Mouse (Mus musculus): ENCODE measurements at regions not wholly inside any gene's neighbourhood (a gene's known extent, or its start where the extent isn't known, plus 50 kb on each side); places are given as distances from the start of the nearest gene placed in this dataset.
A peak's percentile ranks its signal among the peaks of the same experiment; 100 is the strongest.

DNA sequence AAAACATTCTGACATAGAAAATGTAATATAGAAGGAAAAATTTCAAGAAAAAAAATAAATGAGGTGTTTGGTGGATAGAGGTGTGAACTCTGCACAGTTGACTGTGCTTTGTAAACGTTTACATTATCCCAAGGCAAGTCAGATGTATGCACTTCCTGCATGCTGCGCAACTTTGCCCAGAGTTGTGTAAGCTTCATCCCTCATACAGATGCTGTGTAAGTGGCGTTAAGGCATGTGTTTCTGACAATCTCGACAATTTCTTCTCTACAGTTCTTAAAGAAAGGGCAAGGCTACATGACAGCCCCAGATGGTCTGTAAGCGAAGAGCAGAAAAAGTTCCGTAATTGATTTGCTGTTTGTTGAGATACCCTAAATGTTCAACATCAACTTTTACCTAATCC is 476.6 kb upstream of the Pitx2 start:
- DNase-seq, result no peak

DNA sequence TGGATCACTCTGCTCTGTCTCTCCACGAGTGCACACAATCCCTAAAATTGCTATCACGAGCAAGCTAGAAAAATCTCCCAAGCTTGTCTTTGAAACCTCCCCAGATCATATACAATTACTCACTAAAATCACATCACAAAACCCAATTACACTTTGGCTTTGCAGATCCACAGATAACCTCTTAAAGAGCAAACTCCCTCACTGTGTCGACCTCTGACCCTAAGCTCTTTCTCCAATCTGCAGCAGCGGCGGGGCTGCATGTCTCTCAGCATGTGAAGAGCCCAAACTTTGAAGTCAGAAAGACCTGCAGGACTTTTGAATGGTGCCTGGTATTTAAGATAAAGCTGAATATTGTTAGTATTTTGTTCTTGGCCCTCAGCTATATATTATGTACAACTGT is 479.4 kb upstream of the Pitx2 start:
- DNase-seq, result no peak

DNA sequence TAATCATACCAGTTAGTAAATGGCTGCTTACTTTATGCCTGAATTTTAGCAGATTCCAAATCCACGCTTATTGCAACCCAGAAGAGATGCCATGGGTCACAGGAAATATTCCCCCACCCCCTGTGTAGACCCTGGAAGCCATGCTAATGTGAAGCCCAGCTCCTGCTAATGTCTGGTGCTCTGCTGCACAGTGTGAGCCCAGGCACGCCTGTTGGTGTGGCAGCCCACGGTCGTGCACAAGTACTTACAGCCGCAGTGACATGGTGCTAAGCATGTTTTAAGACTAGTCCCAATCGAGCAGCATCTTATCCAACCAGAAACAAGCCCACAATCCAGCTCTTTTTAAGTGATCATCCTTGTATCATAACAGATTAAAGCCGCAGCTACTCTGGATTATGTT is 480.5 kb upstream of the Pitx2 start:
- DNase-seq, result no peak

DNA sequence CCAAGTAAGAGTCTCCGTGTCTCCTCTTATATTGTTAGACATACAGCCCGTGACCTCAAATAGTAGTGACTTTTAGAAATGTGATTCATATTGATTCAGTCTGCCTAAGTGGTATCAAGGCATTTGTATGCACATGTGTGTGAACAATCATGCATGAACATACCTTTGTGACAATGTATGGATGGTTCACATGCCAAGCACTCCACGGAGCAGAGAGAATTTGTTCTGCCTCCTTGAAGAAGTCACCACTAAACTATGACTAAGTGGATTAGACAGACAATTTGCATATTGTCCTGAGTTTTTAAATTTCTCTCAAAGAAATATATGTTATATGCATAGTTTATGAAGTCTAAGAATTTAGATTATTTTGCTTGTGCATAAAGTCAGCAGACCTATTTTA is 492.4 kb upstream of the Pitx2 start:
- no peak for DNase-seq

DNA sequence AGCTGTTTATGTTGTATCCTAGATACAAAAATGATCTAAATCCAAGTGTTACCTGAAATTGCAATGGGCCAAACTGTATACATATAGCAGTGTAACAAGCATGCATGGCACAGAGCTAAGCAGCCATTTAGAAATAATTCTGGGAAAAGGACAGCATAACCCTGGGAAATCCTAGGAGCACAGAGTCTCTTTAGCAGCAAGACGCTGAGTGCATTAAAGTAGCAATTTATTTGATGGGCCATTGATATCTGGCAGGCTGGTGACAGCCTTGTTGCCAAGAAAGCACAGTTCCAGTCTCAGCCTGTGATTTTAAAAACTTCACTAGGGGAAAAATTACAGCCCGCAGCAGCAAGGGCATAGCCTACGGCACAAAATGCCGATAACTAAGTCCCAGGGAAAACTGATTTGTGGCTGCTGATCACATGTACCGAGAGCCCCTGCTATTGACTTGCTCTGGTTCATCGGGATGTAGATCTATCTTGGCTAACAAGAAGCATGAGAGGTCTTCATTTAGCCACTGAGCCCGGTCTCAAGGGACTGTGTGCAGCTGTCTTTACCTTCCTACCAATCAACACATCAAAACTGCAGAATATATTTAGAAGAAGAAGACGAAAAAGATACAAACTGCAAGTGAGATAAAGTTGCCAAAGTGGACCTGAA is 531.1 kb upstream of the Pitx2 start:
- no peak for DNase-seq

DNA sequence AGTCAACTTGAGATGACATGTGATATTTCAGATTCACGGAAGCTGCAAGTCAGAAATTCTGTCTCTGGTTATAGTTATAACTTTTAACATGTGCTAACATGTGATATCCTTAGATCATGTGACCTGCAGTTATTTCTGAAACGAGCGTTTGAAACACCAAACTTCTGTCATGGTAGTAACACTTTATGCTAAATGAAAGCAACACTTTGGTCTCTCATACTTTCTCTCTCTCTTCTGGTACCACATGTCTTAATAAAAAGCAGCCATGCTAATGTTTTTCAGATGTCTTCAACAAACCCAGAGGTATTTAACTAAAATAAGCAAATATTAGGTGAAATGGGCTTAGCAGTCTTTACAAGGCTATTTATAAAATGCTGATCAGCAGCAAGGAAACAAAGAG is 534.5 kb upstream of the Pitx2 start:
- no peak for DNase-seq

DNA sequence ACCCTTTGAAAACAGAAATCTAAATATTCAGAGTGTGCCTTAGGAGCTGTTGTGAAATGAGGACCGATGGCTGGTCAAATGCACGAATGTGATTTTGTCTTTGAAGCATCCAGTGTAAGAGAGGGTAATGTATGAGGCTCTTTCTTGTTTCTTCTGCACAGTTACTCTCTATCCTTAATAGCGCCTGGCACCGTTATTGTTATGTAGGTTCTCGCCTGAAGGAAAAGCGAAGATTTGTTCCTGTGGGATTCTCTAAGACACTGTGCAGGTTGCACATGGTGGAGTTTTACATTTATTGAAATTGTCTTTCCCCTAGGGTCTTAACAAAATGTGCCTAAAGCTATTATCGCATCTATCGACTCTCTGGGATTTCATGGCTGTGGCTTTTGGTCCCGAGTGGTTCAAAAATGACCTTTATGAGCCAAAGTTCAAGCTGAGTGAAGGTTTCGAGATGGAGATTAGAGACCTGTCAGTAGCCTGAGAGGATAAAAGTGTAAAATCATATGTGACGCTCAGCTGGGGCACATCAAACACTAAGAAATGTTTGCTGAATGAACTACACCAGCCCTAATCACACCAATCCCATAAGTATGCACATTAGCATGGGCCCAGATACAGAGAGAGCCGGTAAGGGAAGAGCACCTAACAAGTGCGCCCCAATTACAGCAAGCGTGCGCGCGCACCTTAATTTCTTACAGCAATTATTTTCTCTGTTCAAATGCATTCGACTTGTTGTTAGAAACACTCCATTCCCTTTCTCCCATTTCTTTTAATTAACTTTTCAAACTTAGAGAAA is 562.5 kb upstream of the Pitx2 start:
- no peak for DNase-seq

DNA sequence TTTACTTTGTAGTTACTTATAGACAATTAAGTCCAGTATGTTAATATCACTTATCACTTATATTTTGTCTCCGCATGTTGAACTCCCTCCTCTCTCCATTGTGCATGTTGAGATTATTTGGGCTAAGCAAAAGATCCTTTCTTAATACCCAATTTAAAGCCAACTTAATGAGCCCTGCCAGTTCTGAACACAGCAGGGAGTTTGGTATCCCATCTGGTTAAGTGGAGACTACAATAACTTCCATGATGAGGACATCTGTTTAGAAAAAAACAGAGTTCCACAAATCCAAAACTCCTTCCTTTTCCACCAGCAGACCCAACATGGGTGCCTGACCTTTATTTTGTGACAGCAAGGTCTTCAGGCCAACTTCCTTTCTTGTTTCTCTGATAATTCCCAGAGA is 572.0 kb upstream of the Pitx2 start:
- DNase-seq, result no peak

DNA sequence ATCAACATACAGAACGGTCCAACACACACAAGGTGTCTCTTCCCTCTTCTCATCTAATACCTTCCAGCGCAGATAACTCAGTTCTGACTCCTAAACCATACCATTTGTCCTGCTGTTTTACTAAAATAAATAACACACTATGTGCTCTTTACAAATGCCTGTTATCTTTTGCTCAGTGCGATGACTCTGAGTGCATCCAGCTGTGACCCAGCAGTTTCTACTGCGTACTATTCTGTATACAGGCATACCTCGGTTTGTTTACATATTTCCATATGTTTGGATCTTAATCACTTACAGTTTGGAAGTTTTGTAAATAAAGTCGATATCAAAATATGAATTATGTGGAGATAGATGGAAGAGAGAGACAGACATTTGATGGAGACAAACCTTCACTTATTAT is 583.0 kb upstream of the Pitx2 start:
- DNase-seq, result no peak

DNA sequence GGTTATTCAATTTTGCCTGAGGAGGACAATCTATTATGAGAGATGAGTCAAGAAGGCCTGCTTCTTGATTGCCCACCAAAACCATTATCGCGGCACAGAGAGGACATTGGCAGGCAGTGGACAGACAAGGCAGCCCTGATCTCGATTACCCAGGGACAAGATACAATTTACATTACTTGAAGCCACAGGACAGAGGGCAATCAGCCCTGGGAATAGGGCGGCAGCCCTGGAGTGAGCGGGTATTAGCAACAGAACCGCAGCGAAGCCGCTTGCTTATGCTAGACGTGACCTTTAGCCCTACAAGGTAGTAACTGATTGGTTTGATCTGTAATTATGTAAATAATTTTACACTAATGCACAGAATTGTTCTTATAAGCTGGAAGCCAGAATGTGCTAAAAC is 586.0 kb upstream of the Pitx2 start:
- DNase-seq, result no peak

DNA sequence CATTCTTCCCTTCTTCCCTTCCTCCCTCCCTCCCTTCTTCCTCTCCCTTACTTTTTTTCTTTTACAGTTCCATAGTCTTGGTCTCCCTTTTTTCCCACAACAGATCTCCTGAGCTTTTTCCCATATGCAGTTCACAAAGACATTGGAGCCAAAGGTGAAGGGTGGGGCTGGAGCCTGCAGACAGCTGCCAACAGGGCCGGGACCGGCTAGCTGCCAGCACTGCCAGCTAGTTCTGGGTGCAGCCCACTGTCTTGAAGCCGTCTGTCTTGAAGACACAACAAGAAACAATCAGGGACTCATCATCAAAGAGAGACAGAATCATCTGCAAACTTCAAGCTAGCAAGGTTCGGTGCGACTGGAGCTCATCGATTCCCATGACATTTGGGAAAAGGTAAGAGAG is 588.9 kb upstream of the Pitx2 start:
- DNase-seq, result no peak

DNA sequence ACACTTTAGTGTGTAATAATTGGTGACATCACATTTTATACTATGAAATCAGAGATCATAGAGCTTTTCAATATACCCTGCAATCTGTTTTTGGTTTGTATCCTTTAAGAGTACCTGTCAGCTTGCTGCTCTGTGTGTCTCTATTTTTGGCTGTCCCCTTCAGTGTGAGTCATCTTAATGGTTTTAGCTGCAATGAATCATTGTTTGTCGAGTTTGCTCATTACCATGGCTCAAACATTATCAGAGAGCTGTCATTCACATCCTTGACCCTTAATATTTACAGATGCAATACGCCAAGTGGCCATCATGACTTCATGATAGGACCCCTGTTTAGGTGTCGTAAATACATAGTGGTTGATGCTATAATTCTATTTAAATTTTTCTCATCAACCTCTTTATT is 591.0 kb upstream of the Pitx2 start:
- no peak for DNase-seq

DNA sequence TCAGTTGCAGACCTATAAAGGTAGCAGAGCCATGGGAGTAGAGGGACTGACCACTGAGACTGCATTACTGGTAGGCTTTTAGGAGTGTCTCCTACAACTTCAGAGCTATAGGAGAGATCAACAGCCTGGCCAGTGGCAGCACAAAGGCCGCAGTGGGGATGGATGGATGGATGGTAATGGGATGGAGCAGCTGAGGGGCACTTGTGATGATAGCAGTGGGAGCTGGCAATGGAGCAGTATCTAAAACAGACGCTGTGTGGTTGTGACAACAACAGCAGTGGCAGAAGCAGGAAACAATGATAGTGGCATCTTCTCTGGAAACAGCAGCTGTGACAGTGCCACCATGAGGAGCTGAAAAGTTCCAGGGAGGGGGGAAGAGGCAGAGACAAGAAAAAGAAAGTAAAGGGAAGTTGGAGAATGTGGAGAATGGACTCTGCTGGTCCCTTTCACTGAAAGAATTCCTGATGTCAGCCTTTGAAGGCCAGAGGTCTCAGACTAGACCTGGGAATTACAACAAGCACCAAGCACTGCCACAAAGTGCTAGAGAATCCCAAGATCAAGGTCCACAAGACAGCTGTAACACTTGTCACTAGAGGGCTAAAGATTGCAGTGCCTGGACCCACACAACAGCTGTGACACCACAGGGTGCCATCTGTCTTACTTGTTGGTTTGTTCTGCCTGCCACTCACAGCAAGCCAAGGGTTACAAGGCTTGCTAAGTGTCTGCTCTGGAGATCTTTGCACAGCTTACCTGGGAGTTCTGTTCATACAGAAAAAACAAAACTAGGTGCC is 624.1 kb upstream of the Pitx2 start:
- no peak for DNase-seq

DNA sequence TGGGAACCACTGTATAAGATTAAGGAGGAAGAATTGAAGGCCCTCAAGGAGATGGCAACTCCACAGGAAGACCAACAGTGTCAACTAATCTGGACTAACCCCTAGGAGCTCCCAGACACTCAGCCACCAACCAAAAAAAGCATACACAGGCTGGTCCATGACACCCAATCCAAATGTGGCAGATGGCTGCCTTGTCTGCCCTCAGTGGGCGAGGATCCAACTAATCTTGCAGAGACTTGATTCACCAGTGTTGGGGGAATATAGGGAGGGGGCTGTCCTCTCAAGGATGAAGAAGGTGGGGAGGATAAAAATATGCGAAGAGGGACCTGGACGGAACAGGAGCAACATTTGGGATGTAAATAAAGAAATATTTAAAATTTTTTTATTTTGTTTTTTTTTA is 629.1 kb upstream of the Pitx2 start:
- DNase-seq, result no peak

DNA sequence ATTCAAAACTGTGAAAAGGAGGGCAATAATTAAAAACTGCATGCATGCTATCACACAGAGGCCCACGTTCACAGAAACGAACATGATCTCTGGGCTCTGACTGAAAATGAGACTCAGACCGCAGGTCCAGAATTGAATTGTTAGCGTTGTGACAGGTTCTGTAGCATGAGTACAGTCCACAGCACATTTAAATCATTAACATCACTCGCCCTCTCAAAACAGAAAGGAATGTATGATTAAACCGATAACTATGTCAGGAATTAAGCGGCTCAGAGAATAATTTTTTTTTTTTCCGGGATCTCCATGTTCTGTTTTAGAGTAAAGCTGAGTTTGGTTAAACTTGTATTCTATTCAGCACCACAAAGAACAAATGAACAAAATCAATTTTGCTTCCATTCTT is 634.3 kb upstream of the Pitx2 start:
- DNase-seq, result no peak

DNA sequence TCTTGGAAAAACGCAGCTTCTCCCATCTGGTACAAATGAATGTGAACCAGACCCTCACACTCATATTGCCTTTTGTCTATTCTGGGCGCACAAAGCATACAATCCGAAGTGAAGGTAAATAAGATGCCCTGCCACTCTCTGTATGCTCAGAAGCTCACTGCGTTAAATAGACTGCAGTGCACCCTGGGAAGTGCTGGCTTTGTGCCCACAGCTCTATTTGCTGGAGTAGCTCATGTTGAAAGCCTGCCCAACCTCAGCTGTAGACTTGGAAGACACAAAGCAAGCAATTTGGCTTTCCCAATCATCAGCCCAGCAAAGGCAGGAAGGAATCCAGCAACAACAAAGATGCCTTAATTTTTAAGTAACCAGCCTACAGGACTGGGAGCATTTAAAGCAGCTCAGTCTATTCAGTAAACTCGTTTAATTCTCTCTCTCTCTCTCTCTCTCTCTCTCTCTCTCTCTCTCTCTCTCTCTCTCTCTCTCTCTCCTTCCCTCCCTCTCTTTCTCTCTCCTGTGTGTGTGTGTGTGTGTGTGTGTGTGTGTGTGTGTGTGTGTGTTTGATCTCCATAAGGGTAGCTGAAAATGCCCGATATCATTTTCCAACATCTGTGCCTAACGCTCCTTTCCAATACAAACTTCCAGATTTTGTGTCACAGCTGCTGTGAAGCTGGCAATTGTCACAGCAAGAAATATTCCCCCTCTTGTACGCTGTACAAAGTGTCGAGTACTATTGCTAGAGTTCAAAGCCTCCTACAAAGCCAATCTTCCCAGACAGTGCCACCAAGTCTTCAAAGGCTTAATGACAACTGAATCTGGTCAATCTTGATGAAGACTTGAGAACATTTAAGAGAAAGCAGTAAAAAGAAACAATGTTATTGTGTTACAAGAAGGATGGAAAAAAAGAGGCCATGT is 650.5 kb upstream of the Fam241a start:
- no peak for DNase-seq

DNA sequence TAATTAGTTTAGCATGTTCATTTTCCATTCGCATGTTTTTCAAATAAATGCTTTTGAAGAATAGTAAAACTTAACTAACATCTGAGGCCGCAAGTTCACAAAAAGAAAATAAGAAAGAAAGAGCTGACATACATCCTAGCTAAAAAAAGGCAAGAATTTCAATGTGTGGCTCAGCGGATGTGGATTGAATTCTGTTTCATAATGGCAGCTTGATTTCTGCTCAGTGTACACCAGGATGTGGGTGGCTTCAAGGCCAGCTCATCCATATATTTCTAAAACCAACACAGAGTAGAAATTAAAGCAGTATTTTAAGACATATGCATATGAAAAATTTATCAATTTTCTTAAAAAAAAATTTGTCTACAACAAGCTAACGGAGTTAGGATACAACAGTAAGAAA is 629.3 kb upstream of the Fam241a start:
- no peak for DNase-seq

DNA sequence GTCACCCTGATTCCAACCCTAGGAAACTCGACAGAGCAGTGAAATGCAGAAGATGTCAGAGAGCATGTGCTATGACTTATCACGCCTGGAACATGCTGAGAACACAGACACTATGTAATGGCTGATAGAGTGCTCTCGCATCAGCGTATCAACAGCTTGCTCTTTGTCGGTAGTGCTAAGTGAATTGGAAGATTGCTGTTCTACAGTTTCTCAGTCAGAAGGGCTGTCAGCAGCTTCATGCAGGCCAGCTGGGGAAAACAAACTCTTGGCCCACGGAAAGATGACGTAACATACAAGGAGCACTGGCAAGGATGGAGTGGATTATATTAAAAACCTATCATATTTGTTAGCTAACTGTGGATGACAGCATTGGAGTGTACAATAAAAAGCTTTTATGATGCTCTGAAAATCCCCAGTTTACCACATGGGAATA is 624.6 kb upstream of the Fam241a start:
- DNase-seq, result peak in 1 of 2 experiments; percentile 26

DNA sequence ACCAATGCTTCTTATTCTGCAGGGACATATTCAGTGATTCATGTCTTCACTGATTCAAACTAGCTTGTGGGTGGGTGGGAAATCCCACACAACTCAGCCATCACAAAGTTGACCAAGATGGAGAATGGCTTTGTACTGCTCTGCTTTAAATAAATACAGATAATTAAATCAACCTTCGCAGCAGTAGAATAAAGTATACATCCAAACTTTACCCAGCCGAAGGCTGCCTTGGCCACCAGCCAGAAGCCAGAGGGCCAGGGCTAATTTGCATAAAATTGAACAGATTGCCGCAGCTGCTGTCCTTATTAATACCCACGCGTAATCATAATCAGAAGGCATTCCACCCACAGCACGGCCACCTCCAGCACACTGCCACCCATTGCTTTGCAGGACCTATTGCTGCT is 623.8 kb upstream of the Fam241a start:
- no peak for DNase-seq

DNA sequence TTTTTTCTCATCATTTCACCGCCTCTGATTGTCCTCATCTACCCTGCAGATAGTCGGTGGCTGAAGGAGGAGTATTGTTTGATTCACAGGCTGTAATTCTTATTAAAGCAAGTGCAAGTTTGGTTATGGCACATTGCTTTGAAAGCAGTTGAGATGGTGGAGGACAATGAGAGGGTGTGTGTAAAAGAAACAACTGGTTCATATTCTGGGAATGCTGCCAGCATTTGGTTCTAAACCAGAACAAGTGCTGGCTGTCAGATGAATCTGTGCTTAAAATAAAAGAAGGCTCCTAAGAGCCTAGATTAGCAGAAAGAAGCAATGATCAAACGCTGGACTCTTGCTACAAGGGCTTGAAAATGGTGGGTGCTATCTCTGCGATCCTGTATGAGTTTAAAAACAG is 622.7 kb upstream of the Fam241a start:
- no peak for DNase-seq

DNA sequence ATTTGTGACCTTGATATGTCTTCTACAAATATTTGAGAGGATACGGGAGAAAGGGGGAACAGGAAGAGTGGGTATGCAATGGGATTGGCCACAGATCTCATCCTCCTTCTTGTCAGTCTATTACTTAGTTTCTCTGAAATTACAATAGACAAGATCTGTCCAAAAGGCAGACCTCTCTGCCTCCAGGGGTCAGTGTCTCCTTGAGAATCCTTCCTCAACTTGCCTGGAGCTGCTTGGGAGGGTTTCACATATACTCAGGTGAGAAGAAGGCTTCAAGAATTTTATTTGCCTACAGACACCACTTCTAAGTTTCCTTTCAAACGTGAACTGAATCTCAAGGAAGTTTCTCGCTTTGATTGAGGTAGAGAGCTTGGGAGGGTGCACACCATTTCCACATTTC is 575.0 kb upstream of the Fam241a start:
- DNase-seq, result no peak

DNA sequence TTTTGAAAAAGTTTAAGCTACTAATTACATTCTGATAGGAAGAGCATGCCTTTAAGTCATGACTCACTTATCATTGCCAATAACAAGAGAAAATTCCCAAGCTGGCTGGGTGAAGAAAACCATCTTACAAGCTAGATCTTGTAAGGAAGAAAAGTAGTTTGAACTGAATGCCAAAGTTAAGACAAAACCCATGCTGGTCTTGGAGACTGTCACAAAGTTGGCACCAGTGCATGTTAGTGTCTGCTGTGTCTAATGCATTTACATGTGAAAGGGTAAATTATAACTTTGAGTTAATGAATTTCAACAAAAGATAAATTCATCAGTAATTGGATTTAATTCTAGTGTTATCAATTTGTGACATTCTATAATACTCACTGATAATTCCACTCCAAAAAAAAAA is 533.6 kb upstream of the Fam241a start:
- DNase-seq, result no peak

DNA sequence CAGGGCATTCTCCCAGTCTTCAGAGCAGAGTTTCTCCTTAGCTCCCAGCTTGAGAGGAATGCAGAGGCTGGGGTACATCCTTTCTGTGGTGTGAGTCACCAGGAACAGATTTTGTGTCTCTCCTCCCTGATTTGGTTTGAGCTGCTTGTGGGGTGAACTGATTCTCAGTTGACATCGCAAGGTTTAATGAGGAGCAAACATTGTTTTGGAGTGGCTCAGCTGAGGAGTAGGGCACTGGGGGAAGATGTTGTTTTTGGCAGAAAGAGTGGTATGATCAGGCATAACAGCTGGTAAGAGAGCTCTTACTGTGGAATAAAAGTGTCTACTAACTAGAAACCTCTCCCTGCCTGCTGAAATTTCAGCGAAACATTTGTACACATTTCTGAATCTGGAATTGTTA is 519.4 kb upstream of the Fam241a start:
- DNase-seq, result no peak

Measured in lung, adult 18-20 months (tissue).